Mouse (Mus musculus): ENCODE data around the gene Ttll5.

DNA sequence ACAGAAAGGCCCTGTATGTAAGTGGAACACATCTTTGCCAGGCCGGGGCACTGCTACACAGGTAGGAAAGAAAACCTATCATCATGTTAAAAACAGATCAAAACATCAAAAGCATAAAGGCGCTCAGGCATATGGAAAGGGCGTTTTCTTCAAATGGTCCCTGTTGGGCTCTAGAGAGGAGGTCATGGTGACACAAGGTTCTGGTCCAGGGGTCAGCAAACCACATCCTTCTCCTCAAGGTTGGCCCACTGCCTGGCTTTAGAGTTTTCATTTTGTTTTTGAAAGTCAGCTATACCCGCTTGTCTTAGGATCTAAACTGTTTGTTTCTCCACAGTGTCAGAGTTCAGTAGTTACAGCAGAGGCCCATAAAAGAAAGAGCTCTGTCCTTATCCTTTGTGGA is 285.1 kb downstream of the Ttll5 start:
- TF ChIP-seq EP300 (IDR thresholded peaks at IDR 0.05; ENCODE audit: low read depth) (no peak), CTCF (IDR thresholded peaks at IDR 0.05; ENCODE audit: low read depth) (no peak)

Measured in heart, postnatal 0 days (tissue).